8 mouse cellular contexts compared by ENCODE assay signal in the genomic region with DNA sequence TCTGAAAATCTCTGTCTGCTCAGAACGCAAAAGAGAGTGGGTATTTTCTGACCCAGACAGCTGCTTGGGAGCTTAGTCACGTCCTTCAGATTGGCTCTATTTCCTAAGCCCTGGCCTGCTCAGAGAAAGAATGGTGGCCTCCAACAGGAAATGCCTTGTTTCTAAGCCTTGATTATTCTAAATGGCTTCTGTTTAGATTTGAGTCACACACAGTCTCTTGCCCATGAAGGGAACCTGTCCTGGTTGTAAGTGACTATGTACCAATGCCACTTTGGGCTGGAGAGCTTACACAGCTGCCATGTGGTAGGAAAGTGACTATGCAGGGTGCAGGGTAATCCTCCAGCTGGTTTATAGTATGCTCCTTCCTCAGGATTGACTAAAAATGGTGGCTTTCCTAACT.
DNase-seq lines count a peak whose midpoint lies in the region; ATAC-seq lines count a peak whose summit lies in the region.

No protein-coding gene starts in this region.

- peak; percentile 26 for ATAC-seq in frontal cortex, adult (ENCODE audit: low TSS enrichment)
- ATAC-seq in hindbrain, embryonic 15.5 days (ENCODE audit: low FRiP score, low read depth) = peak; percentile 31

- H3K27me3 ChIP-seq in hindbrain, embryonic 15.5 days = no peaks in the 10 kb centered on the region

- no peak overlapping the region for H3K4me2 ChIP-seq in hindbrain, embryonic 15.5 days

- WGBS in hindbrain, embryonic 15.5 days = 52% methylated on average over 2 of the region's 2 CpGs

- H3K9ac ChIP-seq in hindbrain, embryonic 15.5 days = no peak overlapping the region

- peak overlapping the region; percentile 71 for H3K27ac ChIP-seq in hindbrain, embryonic 15.5 days (replicated peaks)

- no peaks in the 10 kb centered on the region for H3K36me3 ChIP-seq in hindbrain, embryonic 15.5 days

- H3K4me3 ChIP-seq in hindbrain, embryonic 15.5 days = no peak overlapping the region

- no peaks in the 10 kb centered on the region for H3K9me3 ChIP-seq in hindbrain, embryonic 15.5 days

- no peak for DNase-seq in frontal cortex, postnatal 25 days (ENCODE audit: low spot score in 2 of 2)
- DNase-seq in right cerebral cortex, postnatal 10 days (ENCODE audit: low spot score in 2 of 2) = peak; percentile 33 to 55
- no peak for DNase-seq in right cerebral cortex, adult 2 months (ENCODE audit: low spot score in 2 of 2)
- no peak for DNase-seq in yolk sac, embryonic 10.5 days (ENCODE audit: low spot score)
- DNase-seq in natural killer cell, adult 2 months (ENCODE audit: low spot score in 2 of 2) = no peak
- no peak for DNase-seq in urinary bladder, postnatal 14 days (ENCODE audit: low spot score)

- H3K4me1 ChIP-seq in hindbrain, embryonic 15.5 days (replicated peaks) = peaks cover 54% of the 10 kb centered on the region

Comparison
In these comparisons a context has a peak if more than half of its experiments do, and no peak if none do; other contexts are left out.
1. DNase-seq: peak in right cerebral cortex, postnatal 10 days (2 of 2); none in frontal cortex, postnatal 25 days (0 of 2), right cerebral cortex, adult 2 months (0 of 2), yolk sac, embryonic 10.5 days (single experiment), natural killer cell, adult 2 months (0 of 2) and urinary bladder, postnatal 14 days (single experiment).